Mouse (Mus musculus) urinary bladder, postnatal 36 days (tissue): ENCODE measurements around the gene Olfr691.
"Not testable (repeated sequence)": the region's sequence is repeated elsewhere in the genome, so short reads cannot be mapped to it uniquely, and the experiment has no call there.

Experiments
- DNase-seq, 2 experiments: peaks; one replicate each; pipeline ENCODE4 v3.0.0; 2022; ENCODE audit warnings: low spot score in 2 of 2, mixed read lengths in 1 of 2

The Olfr691 gene

DNA sequence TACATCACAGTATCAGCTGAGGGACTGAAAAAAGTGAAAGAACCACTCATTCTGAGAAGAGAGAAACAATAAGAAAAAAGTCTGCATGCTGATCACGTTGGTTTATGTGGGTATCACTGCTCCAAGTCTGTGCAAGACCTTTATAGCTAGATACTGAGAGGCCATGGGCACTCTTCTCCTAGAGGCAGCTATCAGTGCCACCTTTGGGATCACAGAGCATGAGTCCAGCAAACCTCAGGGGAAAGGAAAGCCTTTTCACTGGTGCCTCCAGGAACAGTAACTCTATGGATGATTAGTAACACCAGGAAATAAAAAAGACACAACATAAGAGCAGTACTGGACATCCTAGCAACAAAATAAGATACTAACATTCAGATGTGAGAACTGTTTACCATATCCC lies at the start of gene Olfr691:
TSS of gene Olfr691 (minus strand) at position 101 of the 400 bp plus-strand sequence.
- no peak for DNase-seq

DNA sequence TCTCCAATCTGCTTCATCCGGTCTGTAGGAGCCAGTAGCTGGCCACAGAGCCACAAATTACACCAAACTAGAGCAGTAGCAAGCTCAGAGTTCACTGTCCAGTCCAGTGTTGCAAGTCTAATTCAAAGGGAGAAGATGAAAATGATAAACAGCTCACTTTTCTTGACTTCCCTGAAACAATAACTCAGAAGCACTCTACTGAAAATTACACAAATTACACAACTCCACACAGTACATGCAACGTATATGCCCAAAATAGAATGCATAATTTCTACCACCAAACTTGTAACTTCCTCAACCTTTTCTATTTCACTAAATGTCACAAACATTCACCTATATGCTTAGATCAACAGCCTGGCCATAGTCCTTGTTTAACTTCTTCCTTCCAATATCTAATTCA lies 48.2 kb upstream of the Olfr691 start:
- no peak for DNase-seq

- DNase-seq, result no peak
These were observed 45.6 kb upstream of the Olfr691 start for GRCm38 (mm10) chr7:105387696-105388095.

GRCm38 (mm10) chr7:105380329-105380728 lies 38.3 kb upstream of the Olfr691 start:
- no peak for DNase-seq

GRCm38 (mm10) chr7:105374866-105375265 lies 32.8 kb upstream of the Olfr691 start, which contains the start of gene Gm5901:
TSS of gene Gm5901 (plus strand) at chr7:105375038.
- DNase-seq, result no peak

GRCm38 (mm10) chr7:105373976-105374375 lies 31.9 kb upstream of the Olfr691 start:
- no peak for DNase-seq

DNA sequence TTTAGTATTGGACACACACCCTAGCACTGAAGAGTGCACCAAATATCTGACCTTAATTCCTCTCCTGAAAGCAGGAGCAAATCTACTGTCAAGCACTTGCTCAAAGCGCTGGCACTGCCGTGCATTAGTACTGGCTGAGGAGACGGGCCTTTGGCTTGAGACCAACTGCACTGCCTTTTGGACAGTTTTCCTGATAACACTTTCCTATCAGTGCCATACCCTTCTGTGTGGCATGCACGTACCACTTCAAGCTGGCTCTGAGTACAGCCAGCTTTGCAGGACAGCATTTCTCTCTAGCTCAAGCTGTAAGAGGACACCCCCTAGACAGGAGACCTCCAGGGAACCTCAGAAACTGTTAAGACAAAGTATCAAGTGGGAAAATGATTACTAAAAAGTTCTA lies 31.4 kb upstream of the Olfr691 start:
- DNase-seq, result no peak

- DNase-seq, result no peak
These were observed 30.8 kb upstream of the Olfr691 start for GRCm38 (mm10) chr7:105372912-105373311.

DNA sequence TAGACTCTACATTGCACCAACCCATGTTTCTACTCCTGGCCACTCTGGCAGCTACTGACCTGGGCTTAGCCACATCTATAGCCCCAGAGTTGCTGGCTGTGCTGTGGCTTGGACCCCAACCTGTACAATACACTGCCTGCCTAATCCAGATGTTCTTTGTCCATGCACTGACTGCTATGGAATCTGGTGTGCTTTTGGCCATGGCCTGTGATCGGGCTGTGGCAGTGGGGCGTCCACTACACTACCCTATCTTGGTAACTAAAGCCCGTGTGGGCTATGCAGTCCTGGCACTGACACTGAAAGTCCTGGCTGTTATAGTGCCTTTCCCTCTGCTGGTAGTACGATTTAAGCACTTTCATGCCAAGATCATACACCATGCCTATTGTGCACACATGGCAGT lies 26.5 kb upstream of the Olfr691 start:
- DNase-seq, result no peak

DNA sequence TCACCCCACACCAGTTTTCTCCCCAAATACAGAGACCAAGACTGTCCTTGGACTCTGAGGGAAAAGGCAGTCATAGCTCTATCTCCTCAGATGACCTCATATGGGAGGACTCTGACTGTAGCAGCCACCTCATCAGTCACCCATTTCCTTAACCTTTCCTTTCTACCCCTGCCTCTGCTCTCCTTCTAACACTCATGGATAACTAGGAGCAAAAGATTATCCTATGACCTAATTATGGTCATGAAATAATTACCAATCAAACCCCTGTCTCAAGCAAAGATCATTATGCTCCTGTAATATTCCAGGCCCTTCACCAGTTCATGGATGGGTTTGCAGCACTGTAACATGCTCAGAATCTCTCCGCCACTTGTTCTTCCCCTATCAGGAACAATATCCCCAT lies 25.9 kb upstream of the Olfr691 start, which contains the start of gene Olfr692:
TSS of gene Olfr692 (plus strand) at position 301 of the 400 bp plus-strand sequence.
- DNase-seq, result no peak

DNA sequence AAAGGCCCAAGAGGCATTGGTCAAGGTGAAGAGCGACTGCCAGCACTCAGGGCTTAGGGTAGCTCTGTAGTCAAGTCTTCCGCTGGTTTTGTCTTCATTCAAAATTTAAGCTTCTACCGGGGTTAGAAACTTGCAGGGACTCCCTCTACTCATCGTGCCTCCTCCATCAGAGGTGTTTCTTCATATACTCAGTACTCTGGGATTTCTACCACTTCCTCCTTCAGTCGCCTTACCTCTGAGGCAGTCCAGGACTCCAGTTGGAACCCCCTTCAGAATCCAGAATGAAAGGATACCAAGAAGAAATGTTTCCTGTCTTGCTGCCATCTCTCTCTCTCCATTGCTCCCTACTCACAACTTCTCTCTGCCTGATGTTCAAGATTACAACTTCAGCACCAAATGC lies 25.2 kb upstream of the Olfr691 start:
- no peak for DNase-seq

DNA sequence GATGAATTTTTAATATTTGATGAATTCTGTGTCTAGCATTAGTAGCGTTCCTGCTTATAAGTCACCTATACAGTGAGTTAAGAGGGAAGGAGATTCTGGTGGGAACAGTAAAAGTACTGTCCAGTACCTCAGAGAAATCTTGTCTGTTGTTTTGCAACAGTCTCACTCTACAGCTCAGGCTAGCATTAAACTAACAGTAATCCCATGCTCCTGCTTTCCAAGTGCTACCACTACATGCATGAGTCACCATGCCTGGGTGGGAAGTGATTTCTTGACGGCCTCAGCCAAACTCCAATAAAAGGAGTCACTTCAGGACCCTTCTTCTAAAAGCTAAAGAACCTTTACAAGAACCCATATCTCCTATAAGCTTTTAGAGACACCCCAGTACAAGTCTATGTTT lies 19.6 kb upstream of the Olfr691 start:
- no peak for DNase-seq

DNA sequence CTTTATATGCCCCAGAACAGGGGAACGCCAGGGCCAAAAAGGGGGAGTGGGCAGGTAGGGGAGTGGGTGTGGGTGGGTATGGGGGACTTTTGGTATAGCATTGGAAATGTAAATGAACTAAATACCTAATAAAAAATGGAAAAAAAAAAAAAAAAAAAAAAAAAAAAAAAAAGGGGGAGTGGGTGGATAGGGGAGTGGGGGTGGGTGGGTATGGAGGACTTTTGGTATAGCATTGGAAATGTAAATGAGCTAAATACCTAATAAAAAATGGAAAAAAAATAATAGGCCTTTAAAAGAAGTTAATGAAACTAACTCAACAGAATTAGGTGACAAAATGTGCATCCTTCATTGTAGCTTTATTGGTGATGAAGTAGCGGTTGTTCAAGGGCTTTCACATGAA lies 14.4 kb upstream of the Olfr691 start:
- DNase-seq, result not testable (repeated sequence)

DNA sequence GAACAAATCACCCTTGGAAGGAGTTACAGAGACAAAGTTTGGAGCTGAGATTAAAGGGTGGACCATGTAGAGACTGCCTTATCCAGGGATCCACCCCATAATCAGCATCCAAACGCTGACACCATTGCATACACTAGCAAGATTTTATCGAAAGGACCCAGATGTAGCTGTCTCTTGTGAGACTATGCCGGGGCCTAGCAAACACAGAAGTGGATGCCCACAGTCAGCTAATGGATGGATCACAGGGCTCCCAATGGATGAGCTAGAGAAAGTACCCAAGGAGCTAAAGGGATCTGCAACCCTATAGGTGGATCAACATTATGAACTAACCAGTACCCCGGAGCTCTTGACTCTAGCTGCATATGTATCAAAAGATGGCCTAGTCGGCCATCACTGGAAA lies 14.0 kb upstream of the Olfr691 start:
- not testable (repeated sequence) for DNase-seq

- DNase-seq, result no peak
These were observed 682 bp upstream of the Olfr691 start for GRCm38 (mm10) chr7:105342752-105343151.

GRCm38 (mm10) chr7:105334004-105334403 lies 8.1 kb downstream of the Olfr691 start, which contains the start of gene Olfr690:
TSS of gene Olfr690 (minus strand) at chr7:105334104.
- no peak for DNase-seq

DNA sequence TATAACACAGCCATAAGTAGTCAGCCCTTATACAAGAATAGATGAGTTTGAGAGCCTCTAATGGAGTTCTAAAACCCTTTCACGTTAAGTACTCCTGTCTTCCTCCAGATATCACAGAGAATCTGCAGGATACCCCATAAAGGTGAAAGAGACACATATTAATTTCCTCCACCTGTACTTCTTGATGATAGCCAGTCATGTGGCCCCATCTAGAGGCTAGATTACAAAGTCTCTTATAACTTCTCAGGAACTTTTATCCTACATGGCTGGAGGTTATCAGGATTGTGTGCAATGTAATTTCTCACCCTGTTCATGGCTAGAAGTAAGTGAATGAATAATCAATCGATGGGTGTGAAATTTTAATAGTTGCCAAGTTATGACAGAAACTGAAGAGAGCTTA lies 16.8 kb downstream of the Olfr691 start:
- DNase-seq, result no peak

DNA sequence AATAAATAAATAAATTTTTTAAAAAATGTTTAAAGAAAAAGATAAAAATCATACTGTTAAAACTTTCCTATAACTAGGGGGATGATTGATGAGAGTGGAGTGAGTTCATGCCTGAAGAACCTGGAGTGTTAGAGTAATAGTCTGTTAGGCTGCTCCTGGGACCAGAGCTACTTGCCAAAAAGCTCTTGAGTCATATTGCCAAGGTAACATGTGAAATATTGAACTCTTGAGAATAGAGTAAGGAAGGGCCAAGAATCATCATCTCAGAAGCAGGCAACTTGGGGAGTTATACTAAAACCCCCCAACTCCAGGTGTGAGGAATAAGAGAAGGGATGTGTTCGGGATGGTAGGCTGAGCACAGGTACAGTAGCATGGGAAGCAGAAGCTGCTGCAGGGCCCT lies 31.2 kb downstream of the Olfr691 start, which contains the start of gene Olfr689:
TSS of gene Olfr689 (plus strand) at position 301 of the 400 bp plus-strand sequence.
- no peak for DNase-seq

- DNase-seq, result no peak
These were observed 52.0 kb downstream of the Olfr691 start for GRCm38 (mm10) chr7:105290051-105290450.

DNA sequence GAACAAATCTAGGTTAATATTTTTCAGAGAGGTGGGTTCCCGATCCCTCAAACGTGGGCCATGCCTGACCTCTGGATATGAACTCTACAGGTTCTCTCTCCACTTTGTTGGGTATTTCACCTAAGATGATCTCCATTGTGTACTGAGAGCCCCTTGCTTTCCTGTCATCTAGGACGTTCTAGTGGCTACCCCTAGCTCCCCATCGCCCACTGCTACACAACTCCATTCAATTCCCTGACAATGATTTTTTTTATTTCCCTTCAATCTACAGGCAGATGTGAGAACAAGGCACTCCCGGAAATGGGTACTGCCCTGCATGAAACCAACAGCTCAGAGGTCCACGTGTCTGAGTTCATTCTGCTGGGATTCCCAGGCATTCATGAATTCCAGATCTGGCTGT lies 54.3 kb downstream of the Olfr691 start, which contains the start of gene Olfr688:
TSS of gene Olfr688 (plus strand) at position 301 of the 400 bp plus-strand sequence.
- DNase-seq, result no peak
